Mouse (Mus musculus) liver, embryonic 14.5 days (tissue): ENCODE data around the gene Bud31. TPM values are rescaled to one million over a fixed set of nuclear protein-coding genes. Genes with fewer than 3 reads are reported as not detected.

Experiments
- ATAC-seq: fragments of 200-750 bp; cut with Nextera tagmentation; 2 replicates; pipeline ENCODE4 v1.8.0; 2017; ENCODE audit warnings: moderate number of reproducible peaks, mild to moderate bottlenecking, moderate library complexity; ENCODE audit not compliant: insufficient read depth
- DNase-seq, 3 experiments: peaks; one replicate each; pipeline ENCODE4 v3.0.0-alpha.2; 2012 to 2013; ENCODE audit warnings: low read depth in 3 of 3, low spot score in 3 of 3
- H3K27ac ChIP-seq: fragments of 300-500 bp; sonication (generic); 2 replicates; pipeline ENCODE4 v1.5.1; 2014; ENCODE audit warnings: moderate library complexity, mild to moderate bottlenecking, control low read depth, inconsistent platforms
- H3K27me3 ChIP-seq: fragments of 300-500 bp; sonication (generic); 2 replicates; pipeline ENCODE4 v1.6.1; 2014; ENCODE audit warnings: mild to moderate bottlenecking, low read length, moderate library complexity; ENCODE audit not compliant: control insufficient read depth, insufficient read depth
- H3K36me3 ChIP-seq: fragments of 300-500 bp; sonication (generic); replicated peaks from 2 replicates; pipeline ENCODE4 v1.6.1; 2014; ENCODE audit warnings: low read depth; ENCODE audit not compliant: control insufficient read depth, insufficient read depth
- H3K4me1 ChIP-seq, 2 experiments: fragments of 200-500 bp in 1 of 2; fragments of 300-500 bp in 1 of 2; sonication (generic) in 1 of 2; replicated peaks; 2 replicates each; pipeline ENCODE4 v1.6.1; 2012 to 2014; ENCODE audit warnings: antibody characterized with exemption in 1 of 2, inconsistent platforms in 1 of 2, low read length in 1 of 2; ENCODE audit not compliant: control insufficient read depth in 2 of 2, insufficient read depth in 2 of 2
- H3K4me2 ChIP-seq: fragments of 300-500 bp; sonication (generic); 2 replicates; pipeline ENCODE4 v1.6.1; 2014; ENCODE audit warnings: low read depth, mild to moderate bottlenecking, control low read depth, moderate library complexity
- H3K4me3 ChIP-seq, 2 experiments: fragments of 200-500 bp in 1 of 2; fragments of 300-500 bp in 1 of 2; sonication (generic) in 1 of 2; 2 replicates each; pipeline ENCODE4 v1.5.1; 2012 to 2014; ENCODE audit warnings: low read depth in 2 of 2, low read length in 2 of 2, mild to moderate bottlenecking in 2 of 2, control low read depth in 1 of 2, inconsistent platforms in 1 of 2, moderate library complexity in 1 of 2; ENCODE audit not compliant: insufficient read depth in 1 of 2
- H3K9ac ChIP-seq: fragments of 300-500 bp; sonication (generic); replicated peaks from 2 replicates; pipeline ENCODE4 v1.6.1; 2014; ENCODE audit warnings: mild to moderate bottlenecking, control low read depth, moderate library complexity
- H3K9me3 ChIP-seq: fragments of 300-500 bp; sonication (generic); 2 replicates; pipeline ENCODE4 v1.6.1; 2016; ENCODE audit warnings: low read length, mixed read lengths; ENCODE audit not compliant: control insufficient read depth
- CTCF ChIP-seq: IDR thresholded peaks from 2 replicates; pipeline ENCODE4 v1.5.1; 2016; ENCODE audit warnings: antibody characterized with exemption, low read depth, control low read depth
- EP300 ChIP-seq: IDR thresholded peaks from 2 replicates; pipeline ENCODE4 v1.6.1; 2016; ENCODE audit warnings: antibody characterized with exemption, low read depth
- WGBS: fragments of 180-500 bp; shearing (Covaris S2); extraction: QIAGEN DNeasy Blood & Tissue Kit; methylation state at CpG from one replicate; pipeline ENCODE4 v1.1.7; 2014; ENCODE audit not compliant: insufficient replicate concordance; 5-methylcytosine and 5-hydroxymethylcytosine counted together
- polyA plus RNA-seq, 2 experiments: library from polyadenylated mRNA; depleted of rRNA in 1 of 2; stranded (reverse) in 1 of 2; unstranded in 1 of 2; fragments of >200 nt; fragmentation: Nextera tagmentation in 1 of 2; extraction: Ambion mirVana in 1 of 2; gene quantifications; 2 replicates each; pipeline versions ENCODE4 v1.2.1 to v1.2.3; 2012 to 2014

The Bud31 gene
- polyA plus RNA-seq, 2 experiments, result 79.2 to 155 TPM

GRCm38 (mm10) chr5:145167306-145167661 is 27.1 kb downstream of the Bud31 start:
- peak overlapping the region; percentile 18 for H3K27ac ChIP-seq
- WGBS, result 0% methylated on average over 26 of the region's 28 CpGs
- H3K9me3 ChIP-seq, result no peaks in the 10 kb centered on the region
- peak; percentile 26; the same call in 1 of the 2 replicates for ATAC-seq
- peak overlapping the region; percentile 82 for H3K9ac ChIP-seq
- DNase-seq, result no peak
- H3K36me3 ChIP-seq, result peaks cover 27% of the 10 kb centered on the region
- H3K4me3 ChIP-seq, result peak overlapping the region; percentile 74 to 98
- H3K4me2 ChIP-seq, result peak overlapping the region; percentile 80
- no peak for TF ChIP-seq CTCF
- no peak for TF ChIP-seq EP300
- H3K4me1 ChIP-seq, result peaks cover 11 to 13% of the 10 kb centered on the region in 2 experiments
- H3K27me3 ChIP-seq, result no peaks in the 10 kb centered on the region

- Histone ChIP-seq H3K4me2 (no peak overlapping the region), H3K36me3 (peaks cover 81% of the 10 kb centered on the region), H3K4me3 (no peak overlapping the region), H3K4me1 (no peaks in the 10 kb centered on the region), H3K27ac (no peak overlapping the region), H3K9me3 (no peaks in the 10 kb centered on the region), H3K9ac (no peak overlapping the region), H3K27me3 (no peaks in the 10 kb centered on the region)
- ATAC-seq (no peak; the same call in 1 of the 2 replicates), DNase-seq (no peak)
- no peak for TF ChIP-seq CTCF
- TF ChIP-seq EP300, result no peak
- WGBS, result 77% methylated on average over 18 of the region's 18 CpGs
These were observed 38.4 kb downstream of the Bud31 start for GRCm38 (mm10) chr5:145178461-145178980.

GRCm38 (mm10) chr5:145185244-145185643 is 45.1 kb downstream of the Bud31 start:
- Histone ChIP-seq H3K4me3 (no peak overlapping the region), H3K4me1 (peaks cover 14 to 16% of the 10 kb centered on the region in 2 experiments), H3K9ac (no peak overlapping the region), H3K4me2 (no peak overlapping the region), H3K9me3 (no peaks in the 10 kb centered on the region), H3K27me3 (no peaks in the 10 kb centered on the region), H3K36me3 (peaks cover 60% of the 10 kb centered on the region), H3K27ac (no peak overlapping the region)
- ATAC-seq (no peak), DNase-seq (no peak)
- TF ChIP-seq EP300, result no peak
- no peak for TF ChIP-seq CTCF
- 77% methylated on average over 2 of the region's 2 CpGs for WGBS

GRCm38 (mm10) chr5:145189416-145189815 is 49.3 kb downstream of the Bud31 start:
- WGBS, result 32% methylated on average over 6 of the region's 6 CpGs
- Histone ChIP-seq H3K36me3 (peaks cover 29% of the 10 kb centered on the region), H3K27ac (peak overlapping the region; percentile 65), H3K9me3 (no peaks in the 10 kb centered on the region), H3K9ac (no peak overlapping the region), H3K4me1 (peaks cover 17 to 25% of the 10 kb centered on the region in 2 experiments), H3K4me3 (peak overlapping the region; percentile 18 to 87; a peak in 3 of 4 replicates), H3K4me2 (peak overlapping the region; percentile 87), H3K27me3 (no peaks in the 10 kb centered on the region)
- DNase-seq (no peak), ATAC-seq (no peak)
- TF ChIP-seq CTCF (no peak), EP300 (no peak)

GRCm38 (mm10) chr5:145190373-145190772 is 50.2 kb downstream of the Bud31 start:
- Histone ChIP-seq H3K4me1 (peaks cover 17 to 25% of the 10 kb centered on the region in 2 experiments), H3K4me3 (peak overlapping the region; percentile 87 to 95), H3K9ac (peak overlapping the region; percentile 92), H3K27me3 (no peaks in the 10 kb centered on the region), H3K36me3 (peaks cover 34% of the 10 kb centered on the region), H3K4me2 (peak overlapping the region; percentile 87), H3K27ac (peak overlapping the region; percentile 65), H3K9me3 (no peaks in the 10 kb centered on the region)
- 13% methylated on average over 5 of the region's 5 CpGs for WGBS
- 0 out of 2 replicates have a peak, but pooled peaks have one; percentile 8 for TF ChIP-seq EP300
- TF ChIP-seq CTCF, result no peak
- ATAC-seq (peak; percentile 29; the same call in 1 of the 2 replicates), DNase-seq (no peak)
